Comparison of ENCODE assay signal across 23 mouse cellular contexts in genomic region chr1:95322219-95322618, GRCm38 (mm10).
"Had no signal": no experiment of that assay in that cellular context is flagged by ENCODE, and none has a peak within 500 bp of the region (broad histone marks: within the 10 kb centered on the region; RNA-seq: fewer than 3 reads in every experiment).

No protein-coding gene starts in this region.

- H3K9me3 ChIP-seq: heart, embryonic 10.5 days; intestine, embryonic 15.5 days; limb, embryonic 10.5 days; limb, embryonic 12.5 days had no signal

- H3K9ac ChIP-seq: heart, embryonic 12.5 days; hindbrain, embryonic 14.5 days; intestine, embryonic 15.5 days; limb, embryonic 12.5 days had no signal

- DNase-seq: gastrocnemius, adult 2 months; gastrocnemius, postnatal 10 days; gastrocnemius, postnatal 25 days; heart, adult 18-20 months; heart, postnatal 10 days; heart, postnatal 4 days; kidney, adult 18-20 months; kidney, adult 8-10 months; kidney, postnatal 10 days; kidney, postnatal 25 days; kidney, postnatal 4 days; liver had no signal

- H3K4me1 ChIP-seq: heart, embryonic 10.5 days; heart, embryonic 12.5 days; intestine, embryonic 15.5 days; limb, embryonic 10.5 days; limb, embryonic 12.5 days had no signal

- H3K4me3 ChIP-seq: gastrocnemius, adult 2 months; heart, embryonic 10.5 days; heart, embryonic 12.5 days; intestine, embryonic 15.5 days; layer of hippocampus, adult 2 months; left cerebral cortex, adult 2 months; limb, embryonic 10.5 days; limb, embryonic 12.5 days had no signal

- H3K27ac ChIP-seq: gastrocnemius, adult 2 months; heart, embryonic 10.5 days; hindbrain, embryonic 14.5 days; intestine, embryonic 15.5 days; layer of hippocampus, adult 2 months; left cerebral cortex, adult 2 months; limb, embryonic 10.5 days; limb, embryonic 12.5 days had no signal

- H3K4me2 ChIP-seq: heart, embryonic 12.5 days; hindbrain, embryonic 14.5 days; intestine, embryonic 15.5 days; limb, embryonic 12.5 days had no signal

- H3K27me3 ChIP-seq: heart, embryonic 12.5 days; intestine, embryonic 15.5 days; limb, embryonic 12.5 days had no signal

- ATAC-seq: hindbrain, embryonic 16.5 days; inflammation-experienced regulatory T-cells, adult 6 months; intestine, embryonic 15.5 days; intestine, postnatal 0 days had no signal
